Mouse (Mus musculus) fat pad, adult 2 months (tissue): ENCODE results near the gene Ifne.

Experiments used
- DNase-seq: peaks from one replicate; pipeline ENCODE4 v3.0.0-alpha.2; 2011; ENCODE audit warnings: low read depth, low spot score; ENCODE audit errors: extremely low read depth

The Ifne gene

GRCm38 (mm10) chr4:88880101-88880500 lies at the start of gene Ifne:
Gene Ifne (minus strand): TSS chr4:88880201.
- no peak for DNase-seq

GRCm38 (mm10) chr4:88928341-88929102 lies 48.5 kb upstream of the Ifne start:
- no peak for DNase-seq

- no peak for DNase-seq
Measured at GRCm38 (mm10) chr4:88927850-88928249, 47.8 kb upstream of the Ifne start.

- no peak for DNase-seq
Measured at GRCm38 (mm10) chr4:88926637-88927036, 46.6 kb upstream of the Ifne start.

- DNase-seq: no peak
Measured at GRCm38 (mm10) chr4:88926082-88926481, 46.1 kb upstream of the Ifne start.

- DNase-seq: no peak
Measured at GRCm38 (mm10) chr4:88925456-88925855, 45.5 kb upstream of the Ifne start.

- no peak for DNase-seq
Measured at GRCm38 (mm10) chr4:88921280-88921679, 41.3 kb upstream of the Ifne start.

GRCm38 (mm10) chr4:88917770-88918460 lies 37.9 kb upstream of the Ifne start:
- DNase-seq: no peak

- DNase-seq: no peak
Measured at GRCm38 (mm10) chr4:88916306-88916705, 36.3 kb upstream of the Ifne start.

GRCm38 (mm10) chr4:88913984-88914383 lies 34.0 kb upstream of the Ifne start:
- DNase-seq: no peak

- DNase-seq: no peak
Measured at GRCm38 (mm10) chr4:88912882-88913281, 32.9 kb upstream of the Ifne start.

- no peak for DNase-seq
Measured at GRCm38 (mm10) chr4:88912187-88912586, 32.2 kb upstream of the Ifne start.

GRCm38 (mm10) chr4:88909600-88910534 lies 29.9 kb upstream of the Ifne start:
- DNase-seq: no peak

GRCm38 (mm10) chr4:88893201-88893754 lies 13.3 kb upstream of the Ifne start:
- DNase-seq: peak; percentile 2

GRCm38 (mm10) chr4:88888236-88888635 lies 8.2 kb upstream of the Ifne start:
- DNase-seq: no peak

GRCm38 (mm10) chr4:88878772-88879171 lies 1.2 kb downstream of the Ifne start:
- DNase-seq: no peak

GRCm38 (mm10) chr4:88878246-88878645 lies 1.8 kb downstream of the Ifne start:
- DNase-seq: no peak

GRCm38 (mm10) chr4:88876520-88876919 lies 3.5 kb downstream of the Ifne start:
- DNase-seq: no peak

- DNase-seq: no peak
Measured at GRCm38 (mm10) chr4:88875435-88876095, 4.4 kb downstream of the Ifne start.

GRCm38 (mm10) chr4:88872691-88873090 lies 7.3 kb downstream of the Ifne start:
- DNase-seq: no peak
